Comparison of ENCODE assay signal across 9 mouse cellular contexts in genomic region chr19:53086861-53087260, GRCm38 (mm10). TPM values are rescaled to one million over a fixed set of nuclear protein-coding genes. Genes with fewer than 3 reads are reported as not detected.
DNase-seq lines count a peak whose midpoint lies in the region; ATAC-seq and TF ChIP-seq lines count a peak whose summit lies in the region.
"Had no signal": no experiment of that assay in that cellular context is flagged by ENCODE, and none has a peak within 500 bp of the region (broad histone marks: within the 10 kb centered on the region; RNA-seq: fewer than 3 reads in every experiment).

No protein-coding gene starts in this region.

- no peak for TF ChIP-seq EP300 in heart, postnatal 0 days (IDR thresholded peaks at IDR 0.05; ENCODE audit: low read depth)

- H3K4me1 ChIP-seq in E14TG2a.4 (replicated peaks; ENCODE audit: low read depth, low read length), result peaks cover 64% of the 10 kb centered on the region
- no peaks in the 10 kb centered on the region for H3K4me1 ChIP-seq in brown adipose tissue, adult 24 weeks (ENCODE audit: control insufficient read depth, insufficient read depth, insufficient read length, low read length)
- H3K4me1 ChIP-seq in heart, postnatal 0 days (ENCODE audit: control insufficient read depth, insufficient read depth), result no peaks in the 10 kb centered on the region; the same call in 1 of the 2 replicates
- H3K4me1 ChIP-seq in liver, embryonic 13.5 days (replicated peaks), result peaks cover 27% of the 10 kb centered on the region

- 0 out of 2 replicates have a peak overlapping the region, but pooled peaks have one; percentile 26 for H3K9ac ChIP-seq in heart, postnatal 0 days (replicated peaks; ENCODE audit: low read depth, low read length)
- no peak overlapping the region for H3K9ac ChIP-seq in liver, embryonic 13.5 days

- 54% methylated on average over 12 of the region's 12 CpGs for WGBS in heart, postnatal 0 days
- 59% methylated on average over 12 of the region's 12 CpGs for WGBS in liver, embryonic 13.5 days (ENCODE audit: insufficient replicate concordance)

- H3K36me3 ChIP-seq in E14TG2a.4 (ENCODE audit: insufficient read depth, low read length), result no peaks in the 10 kb centered on the region
- H3K36me3 ChIP-seq in heart, postnatal 0 days (replicated peaks; ENCODE audit: control insufficient read depth, insufficient read depth, low read length), result no peaks in the 10 kb centered on the region
- H3K36me3 ChIP-seq in liver, embryonic 13.5 days, result no peaks in the 10 kb centered on the region

- ATAC-seq in heart, postnatal 0 days (ENCODE audit: insufficient read depth, low read depth), result peak; percentile 56
- ATAC-seq in liver, embryonic 13.5 days (ENCODE audit: low read depth), result no peak; the same call in 1 of the 2 replicates
- no peak for ATAC-seq in CD4-positive, CD25-positive, alpha-beta regulatory T cell, adult 4 months

- peak overlapping the region; percentile 67 for H3K4me3 ChIP-seq in E14TG2a.4 (replicated peaks; ENCODE audit: low read length)
- H3K4me3 ChIP-seq in brown adipose tissue, adult 24 weeks (ENCODE audit: insufficient read depth, low read depth, low read length), result peak overlapping the region; percentile 29; the same call in 1 of the 2 replicates
- no peak overlapping the region for H3K4me3 ChIP-seq in heart, postnatal 0 days (ENCODE audit: low read depth, low read length)
- H3K4me3 ChIP-seq in liver, embryonic 13.5 days (replicated peaks), result no peak overlapping the region
- H3K4me3 ChIP-seq: megakaryocyte, embryonic 14.5 days had no signal

- DNase-seq in heart, postnatal 0 days (ENCODE audit: low spot score), result no peak
- no peak for DNase-seq in liver, embryonic 13.5 days
- no peak for DNase-seq in layer of hippocampus, postnatal 14 days (ENCODE audit: low spot score in 2 of 2)
- DNase-seq in right cerebral cortex, adult 2 months (ENCODE audit: low spot score in 2 of 2), result no peak
- DNase-seq in gastrocnemius, postnatal 4 days (ENCODE audit: low spot score in 2 of 2), result no peak

- TF ChIP-seq CTCF in E14TG2a.4 (conservative IDR thresholded peaks at IDR 0.05; ENCODE audit: low read length), result no peak
- no peak for TF ChIP-seq CTCF in heart, postnatal 0 days (IDR thresholded peaks at IDR 0.05; ENCODE audit: low read depth)

- H3K27me3 ChIP-seq in E14TG2a.4 (ENCODE audit: insufficient read depth, low read length), result peaks cover 11% of the 10 kb centered on the region
- H3K27me3 ChIP-seq in heart, postnatal 0 days (ENCODE audit: control insufficient read depth, insufficient read depth, low read length), result no peaks in the 10 kb centered on the region
- peaks cover 5% of the 10 kb centered on the region; the same call in 1 of the 2 replicates for H3K27me3 ChIP-seq in liver, embryonic 13.5 days

- H3K9me3 ChIP-seq in E14TG2a.4 (ENCODE audit: low read length), result peaks cover 6% of the 10 kb centered on the region; the same call in 1 of the 2 replicates
- H3K9me3 ChIP-seq in heart, postnatal 0 days (replicated peaks; ENCODE audit: control insufficient read depth, low read length), result no peaks in the 10 kb centered on the region
- H3K9me3 ChIP-seq in liver, embryonic 13.5 days (replicated peaks), result no peaks in the 10 kb centered on the region

- H3K27ac ChIP-seq in brown adipose tissue, adult 24 weeks (replicated peaks; ENCODE audit: low read depth, low read length), result no peak overlapping the region; the same call in 1 of the 2 replicates
- peak overlapping the region; percentile 80 for H3K27ac ChIP-seq in heart, postnatal 0 days (ENCODE audit: low read depth)
- peak overlapping the region; percentile 63 for H3K27ac ChIP-seq in liver, embryonic 13.5 days

- peak overlapping the region; percentile 42 for H3K4me2 ChIP-seq in heart, postnatal 0 days (ENCODE audit: low read depth, low read length)
- H3K4me2 ChIP-seq in liver, embryonic 13.5 days, result no peak overlapping the region

RNA-seq across cellular contexts. Expression of gene Xpnpep1, which starts 46.8 kb away (rescaled TPM):
- polyA plus RNA-seq in brown adipose tissue, adult 24 weeks (2012; ENCODE audit: insufficient read depth, insufficient read length, missing spikeins), result 44.5 and 47.0 TPM in 2 replicates
- 107 and 134 TPM in 2 replicates for total RNA-seq in heart, postnatal 0 days (2014; rRNA removed; ENCODE audit: low replicate concordance)
- polyA plus RNA-seq in heart, postnatal 0 days (2015; fragmentation: Nextera tagmentation; extraction: Ambion mirVana), result 106 and 119 TPM in 2 replicates
- 109 and 115 TPM in 2 replicates for polyA plus RNA-seq in liver, embryonic 13.5 days (2015; fragmentation: Nextera tagmentation; extraction: Ambion mirVana)
- polyA plus RNA-seq in CD4-positive, CD25-positive, alpha-beta regulatory T cell, adult 4 months (2017; shearing (Covaris generic)), result 10 to 100 TPM; 51.1 to 85.0 TPM
- total RNA-seq in layer of hippocampus, postnatal 14 days (2021), result 100 to 1,000 TPM; 112 to 123 TPM
- 10 to 100 TPM; 85.3 to 91.8 TPM for total RNA-seq in gastrocnemius, postnatal 4 days (2021)

RNA-seq across cellular contexts. Expression of gene Add3, which starts 53.4 kb away (rescaled TPM):
- polyA plus RNA-seq in brown adipose tissue, adult 24 weeks (2012; ENCODE audit: insufficient read depth, insufficient read length, missing spikeins), result 40.1 and 40.8 TPM in 2 replicates
- total RNA-seq in heart, postnatal 0 days (2014; rRNA removed; ENCODE audit: low replicate concordance), result 62.1 and 78.8 TPM in 2 replicates
- polyA plus RNA-seq in heart, postnatal 0 days (2015; fragmentation: Nextera tagmentation; extraction: Ambion mirVana), result 81.2 and 82.9 TPM in 2 replicates
- polyA plus RNA-seq in liver, embryonic 13.5 days (2015; fragmentation: Nextera tagmentation; extraction: Ambion mirVana), result 29.5 and 34.7 TPM in 2 replicates
- 100 to 1,000 TPM; 128 to 172 TPM for polyA plus RNA-seq in CD4-positive, CD25-positive, alpha-beta regulatory T cell, adult 4 months (2017; shearing (Covaris generic))
- total RNA-seq in layer of hippocampus, postnatal 14 days (2021), result 100 to 1,000 TPM; 119 to 124 TPM
- total RNA-seq in gastrocnemius, postnatal 4 days (2021), result 10 to 100 TPM; 76.6 to 85.1 TPM

Comparison
In these comparisons a context has a peak if more than half of its experiments do, and no peak if none do; other contexts are left out.
1. H3K4me3 ChIP-seq: peak in E14TG2a.4 (single experiment) and brown adipose tissue, adult 24 weeks (single experiment); none in heart, postnatal 0 days (single experiment) and liver, embryonic 13.5 days (single experiment).